Mouse (Mus musculus) right cerebral cortex, postnatal 4 days (tissue): Measurements from ENCODE around the gene Ccdc96.

Experiments
- DNase-seq: peaks from one replicate; pipeline ENCODE4 v3.0.0-alpha.2; 2022

Ccdc96 gene

DNA sequence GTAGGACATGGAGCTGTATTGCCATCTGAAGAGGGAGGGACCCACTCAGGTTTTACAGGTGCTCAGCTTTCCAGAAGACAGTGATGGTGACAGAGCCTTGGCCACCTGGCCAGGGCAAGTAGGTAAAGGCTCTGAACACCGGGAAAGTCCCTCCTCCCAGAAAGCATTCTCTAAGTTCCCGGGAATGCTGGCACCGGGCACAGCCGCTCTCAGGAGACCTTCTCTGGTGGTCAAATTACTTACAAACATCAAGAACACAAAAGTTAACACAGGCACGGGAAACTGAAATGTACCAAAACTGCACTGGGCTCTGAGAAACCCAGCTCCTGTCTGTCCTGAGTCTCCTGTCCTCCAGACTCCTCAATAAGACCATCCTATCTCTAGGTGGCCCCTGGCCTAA lies 45.3 kb downstream of the Ccdc96 start:
- DNase-seq, result peak; percentile 11

DNA sequence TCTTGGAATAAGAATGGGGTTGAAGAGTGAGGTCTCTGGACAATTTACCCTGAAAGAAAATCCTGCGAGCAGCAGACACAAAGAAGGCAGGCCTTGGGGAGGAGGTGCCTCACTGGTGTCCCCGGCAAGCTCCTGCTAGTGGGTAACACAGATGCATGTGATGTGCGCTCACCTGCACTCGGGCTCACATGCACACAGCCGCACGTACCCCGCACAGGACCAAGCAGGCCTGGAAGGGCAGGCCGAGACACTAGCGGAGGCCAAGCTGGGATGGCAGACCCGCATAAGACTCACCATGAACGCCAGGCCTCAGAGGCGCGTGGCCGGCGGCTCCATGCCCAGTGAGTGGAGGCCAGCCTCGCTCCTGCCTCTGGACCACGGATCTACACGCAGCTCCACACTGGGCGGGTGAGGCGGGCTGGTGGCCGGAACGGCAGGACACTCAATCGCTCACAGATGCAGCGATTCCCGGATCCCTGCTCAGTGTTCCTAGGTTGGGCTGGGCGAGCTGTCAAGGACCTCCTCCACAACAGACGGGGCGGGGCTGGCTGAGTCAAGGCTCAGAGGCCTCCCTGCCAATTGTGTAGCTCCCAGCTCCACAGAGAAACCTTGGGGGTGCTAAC lies 45.9 kb downstream of the Ccdc96 start:
- peak; percentile 84 for DNase-seq

DNA sequence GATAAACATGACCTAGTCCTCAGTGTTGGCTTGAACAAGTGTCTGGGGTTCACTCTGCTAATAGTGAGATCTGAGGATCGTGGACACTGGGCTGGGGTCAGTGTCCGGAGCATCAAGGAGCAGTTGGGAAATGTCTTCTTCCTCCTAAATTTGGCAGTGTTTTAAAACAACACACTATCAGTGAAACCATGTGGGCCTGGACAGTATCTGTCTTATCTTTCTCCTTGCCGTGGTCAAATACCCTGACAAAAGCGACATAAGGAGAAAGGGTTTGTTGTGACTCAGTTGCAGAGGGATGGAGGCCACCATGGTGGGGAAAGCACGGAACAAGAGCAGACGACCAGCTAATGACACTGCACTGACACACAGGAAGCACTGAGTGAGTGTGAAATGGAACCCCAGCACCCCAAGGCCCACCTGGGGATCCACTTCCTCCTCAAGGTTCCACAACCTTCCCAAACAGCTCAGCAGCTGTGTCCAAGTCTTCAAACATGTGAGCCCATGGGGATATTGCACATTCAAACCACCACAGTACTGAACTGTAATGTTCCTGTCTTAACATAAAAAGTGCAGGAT lies 50.2 kb downstream of the Ccdc96 start:
- DNase-seq, result no peak

DNA sequence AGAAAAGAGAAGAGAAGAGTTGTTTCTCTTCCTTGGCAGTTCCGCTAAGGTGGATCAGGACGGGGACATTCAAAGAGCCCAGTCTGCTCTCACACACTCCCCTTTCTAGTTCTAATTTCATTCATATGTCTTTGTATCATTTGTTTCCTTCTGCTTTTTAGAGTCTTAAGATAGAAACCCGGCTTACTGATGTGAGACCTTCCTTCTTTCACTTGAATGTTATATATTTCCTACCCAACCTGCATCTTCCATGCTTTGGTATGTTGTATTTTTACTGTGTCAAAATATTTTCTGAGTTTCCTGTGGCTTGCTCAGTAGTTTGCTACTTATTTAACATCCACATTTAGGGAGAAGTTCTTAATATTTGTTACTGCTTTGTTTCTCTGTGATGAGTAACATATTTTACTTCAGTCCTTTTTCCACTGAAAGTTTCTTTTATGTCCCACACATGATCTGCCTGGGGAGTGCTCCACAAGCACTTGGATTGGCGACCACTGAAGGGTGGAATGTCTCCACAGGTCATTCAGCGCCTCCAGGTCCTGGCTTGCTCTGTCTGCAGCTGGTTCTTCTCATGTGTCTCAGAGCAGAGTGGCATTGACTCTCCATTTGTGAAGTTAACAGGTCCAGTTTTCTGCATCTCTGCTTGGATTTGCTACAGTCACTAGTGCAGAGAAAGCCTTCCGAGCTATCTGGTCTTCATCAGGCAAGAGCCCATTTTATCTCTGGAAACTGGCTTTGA lies 51.2 kb downstream of the Ccdc96 start:
- no peak for DNase-seq

DNA sequence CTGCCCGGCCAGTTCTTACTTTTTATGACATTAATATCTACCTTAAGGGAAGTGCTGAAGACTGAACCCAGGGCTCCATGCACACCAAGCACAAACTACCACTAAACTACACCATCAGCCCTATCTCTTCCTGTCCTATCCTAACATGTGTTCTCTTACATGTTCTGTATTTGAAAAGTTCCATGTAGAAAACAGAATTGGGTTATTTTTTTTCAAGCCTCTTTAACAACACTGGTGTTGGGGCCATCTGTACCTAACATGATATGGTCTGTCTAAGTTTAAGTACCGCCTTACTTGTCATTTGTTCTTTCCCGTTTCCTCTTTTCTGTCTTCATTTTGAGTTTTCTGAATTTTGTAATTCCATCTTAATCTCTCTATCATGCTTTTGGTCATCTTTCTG lies 52.0 kb downstream of the Ccdc96 start:
- DNase-seq, result no peak
